Mouse (Mus musculus): ENCODE measurements around the gene Zfp383.
"Not testable (repeated sequence)": the region's sequence is repeated elsewhere in the genome, so short reads cannot be mapped to it uniquely, and the experiment has no call there.

The Zfp383 gene

DNA sequence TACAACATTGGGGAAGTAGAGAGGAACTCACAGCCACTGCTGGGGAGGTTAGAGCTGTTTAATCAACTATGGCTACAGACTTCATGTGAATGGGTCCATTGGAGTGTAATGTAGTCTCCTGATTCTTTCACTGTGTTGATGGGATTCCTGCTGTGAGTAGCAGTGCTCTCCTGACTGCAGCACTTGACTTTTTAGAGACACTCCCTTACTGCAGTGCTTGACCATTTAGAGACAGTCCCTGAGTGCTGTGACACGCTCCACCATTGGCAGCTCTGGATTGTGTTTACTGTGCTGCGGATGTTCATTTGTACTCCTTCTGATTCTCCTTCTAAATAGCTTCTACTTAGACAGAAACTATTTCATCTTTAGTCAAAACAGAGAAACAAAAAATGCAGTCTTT, 34.7 kb downstream of the Zfp383 start:
- no peak for DNase-seq

DNA sequence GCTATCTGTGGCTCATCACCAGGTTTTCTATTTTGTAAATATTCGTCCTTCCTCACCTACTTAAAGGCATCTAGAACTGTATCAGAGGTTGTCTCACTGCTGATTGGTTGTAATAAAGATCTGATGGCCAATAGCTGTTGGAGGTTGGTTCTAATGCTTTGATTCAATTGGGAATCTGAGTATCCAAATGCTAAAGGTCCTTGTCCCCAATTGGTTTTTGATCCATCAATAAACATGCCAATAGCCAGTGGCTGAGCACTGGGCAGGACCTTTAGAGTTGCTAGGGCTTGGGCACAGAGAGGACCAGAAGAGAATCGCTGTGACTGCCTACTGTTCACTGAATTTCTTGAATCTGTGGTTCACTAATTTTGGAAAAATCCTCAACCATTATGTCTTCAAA, 35.7 kb downstream of the Zfp383 start:
- DNase-seq: no peak

- DNase-seq: no peak
Measured at GRCm38 (mm10) chr7:29944201-29944600, 36.2 kb downstream of the Zfp383 start.

- no peak for DNase-seq
Measured at GRCm38 (mm10) chr7:29953086-29953485, 45.1 kb downstream of the Zfp383 start.

GRCm38 (mm10) chr7:29953513-29954401, 45.7 kb downstream of the Zfp383 start, which contains the start of gene Zfp74:
Gene Zfp74, minus strand, starts transcription at chr7:29954089.
- DNase-seq: peak; percentile 81 to 85

DNA sequence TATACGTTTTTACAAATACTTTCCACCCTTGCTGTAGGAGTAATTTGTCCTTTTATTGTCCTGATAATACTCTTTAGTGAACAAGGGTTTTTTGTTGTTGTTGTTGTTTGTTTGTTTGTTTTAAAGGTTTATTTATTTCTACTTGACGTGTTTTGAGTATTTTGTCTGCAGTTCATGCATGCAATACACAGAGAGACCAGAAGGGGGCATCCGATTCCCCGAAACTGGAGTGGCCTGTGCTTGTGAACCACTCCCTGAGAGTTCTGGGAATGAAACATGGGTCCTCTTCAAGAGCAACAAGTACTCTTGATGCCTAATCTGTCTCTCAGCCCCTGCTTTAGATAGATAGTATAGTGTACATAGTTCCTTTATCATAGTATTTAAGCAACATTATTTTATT, 46.7 kb downstream of the Zfp383 start:
- peak; percentile 27 to 67 for DNase-seq

- peak; percentile 17 to 58 for DNase-seq
Measured at GRCm38 (mm10) chr7:29956257-29956656, 48.2 kb downstream of the Zfp383 start.

- DNase-seq: no peak
Measured at GRCm38 (mm10) chr7:29958125-29958724, 50.2 kb downstream of the Zfp383 start.

GRCm38 (mm10) chr7:29959004-29959403, 51.0 kb downstream of the Zfp383 start:
- DNase-seq: no peak

DNA sequence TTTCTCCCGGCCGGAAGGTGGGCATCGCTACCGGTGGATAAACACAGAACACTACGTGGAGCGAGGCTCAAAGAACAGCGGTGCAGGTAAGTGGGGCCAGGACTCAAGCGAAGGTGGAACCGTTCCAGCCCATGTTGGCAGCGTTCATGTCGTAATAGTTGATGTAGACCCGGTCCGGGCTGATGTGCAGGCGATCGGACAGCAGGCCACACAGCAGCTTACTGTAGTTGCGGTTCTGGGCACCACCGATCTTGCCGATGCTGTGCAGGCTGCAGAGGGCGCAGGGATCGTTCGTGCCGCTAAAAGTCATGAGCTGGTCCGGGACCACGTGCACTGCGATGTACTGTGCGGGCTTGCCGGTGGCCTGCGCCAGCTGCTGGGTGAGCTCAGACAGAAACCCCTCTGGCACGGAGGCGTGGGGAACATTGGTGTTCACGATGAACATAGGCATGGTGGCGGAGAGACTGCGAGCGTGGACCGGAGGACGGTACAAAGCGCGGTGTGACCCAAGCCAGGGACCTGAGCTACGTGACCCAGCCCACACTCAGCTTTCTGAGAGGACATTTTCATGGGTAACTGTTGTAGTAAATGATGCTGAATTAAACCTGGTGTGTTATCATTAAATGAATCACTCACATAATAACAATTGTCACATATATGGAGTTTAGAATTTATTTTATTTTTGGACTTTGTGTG, 57.2 kb downstream of the Zfp383 start:
- DNase-seq: not testable (repeated sequence)

Measured in lung, postnatal 4 days (tissue).